Mouse (Mus musculus) heart, embryonic 11.5 days (tissue): ENCODE results near the gene Tomm40l. TPM values are rescaled to one million over a fixed set of nuclear protein-coding genes. Genes with fewer than 3 reads are reported as not detected.

Experiments used
- ATAC-seq: fragments of 200-750 bp; cut with Nextera tagmentation; replicated peaks from 2 replicates; pipeline ENCODE4 v1.8.0; 2017; ENCODE audit warnings: moderate library complexity; ENCODE audit not compliant: insufficient number of reproducible peaks, low FRiP score, low TSS enrichment
- H3K27ac ChIP-seq: fragments of 300-500 bp; sonication (generic); 2 replicates; pipeline ENCODE4 v1.5.1; 2014; ENCODE audit warnings: mild to moderate bottlenecking, low read depth, low read length
- H3K27me3 ChIP-seq: fragments of 300-500 bp; sonication (generic); 2 replicates; pipeline ENCODE4 v1.6.1; 2014; ENCODE audit warnings: mild to moderate bottlenecking, low read length, mixed read lengths; ENCODE audit not compliant: control insufficient read depth, insufficient read depth
- H3K36me3 ChIP-seq: fragments of 300-500 bp; sonication (generic); 2 replicates; pipeline ENCODE4 v1.6.1; 2014; ENCODE audit warnings: mild to moderate bottlenecking, low read length, moderate library complexity, mixed read lengths; ENCODE audit not compliant: control insufficient read depth, insufficient read depth
- H3K4me1 ChIP-seq: fragments of 300-500 bp; sonication (generic); 2 replicates; pipeline ENCODE4 v1.6.1; 2014; ENCODE audit warnings: low read length; ENCODE audit not compliant: control insufficient read depth, insufficient read depth
- H3K4me2 ChIP-seq: fragments of 300-500 bp; sonication (generic); 2 replicates; pipeline ENCODE4 v1.6.1; 2014; ENCODE audit warnings: mild to moderate bottlenecking, moderate library complexity
- H3K4me3 ChIP-seq: fragments of 300-500 bp; sonication (generic); 2 replicates; pipeline ENCODE4 v1.5.1; 2014; ENCODE audit warnings: low read depth, low read length
- H3K9ac ChIP-seq: fragments of 300-500 bp; sonication (generic); 2 replicates; pipeline ENCODE4 v1.6.1; 2014; ENCODE audit warnings: mild to moderate bottlenecking, low read depth, low read length, moderate library complexity
- H3K9me3 ChIP-seq: fragments of 300-500 bp; sonication (generic); replicated peaks from 2 replicates; pipeline ENCODE4 v1.6.1; 2016; ENCODE audit warnings: low read length; ENCODE audit not compliant: control insufficient read depth
- WGBS: fragments of 180-500 bp; shearing (Covaris S2); extraction: QIAGEN DNeasy Blood & Tissue Kit; methylation state at CpG from one replicate; pipeline ENCODE4 v1.1.7; 2014; ENCODE audit not compliant: insufficient replicate concordance; 5-methylcytosine and 5-hydroxymethylcytosine counted together
- polyA plus RNA-seq: library from polyadenylated mRNA; unstranded; fragments of >200 nt; fragmentation: Nextera tagmentation; extraction: Ambion mirVana; gene quantifications from 2 replicates; pipeline ENCODE4 v1.2.1, GENCODE M21; 2014

Gene Tomm40l
- polyA plus RNA-seq, 1 experiment from 2014 or later: 44.1 TPM

GRCm38 (mm10) chr1:171252415-171252814 is 30.1 kb upstream of the Tomm40l start:
- no peak overlapping the region for H3K27ac ChIP-seq

DNA sequence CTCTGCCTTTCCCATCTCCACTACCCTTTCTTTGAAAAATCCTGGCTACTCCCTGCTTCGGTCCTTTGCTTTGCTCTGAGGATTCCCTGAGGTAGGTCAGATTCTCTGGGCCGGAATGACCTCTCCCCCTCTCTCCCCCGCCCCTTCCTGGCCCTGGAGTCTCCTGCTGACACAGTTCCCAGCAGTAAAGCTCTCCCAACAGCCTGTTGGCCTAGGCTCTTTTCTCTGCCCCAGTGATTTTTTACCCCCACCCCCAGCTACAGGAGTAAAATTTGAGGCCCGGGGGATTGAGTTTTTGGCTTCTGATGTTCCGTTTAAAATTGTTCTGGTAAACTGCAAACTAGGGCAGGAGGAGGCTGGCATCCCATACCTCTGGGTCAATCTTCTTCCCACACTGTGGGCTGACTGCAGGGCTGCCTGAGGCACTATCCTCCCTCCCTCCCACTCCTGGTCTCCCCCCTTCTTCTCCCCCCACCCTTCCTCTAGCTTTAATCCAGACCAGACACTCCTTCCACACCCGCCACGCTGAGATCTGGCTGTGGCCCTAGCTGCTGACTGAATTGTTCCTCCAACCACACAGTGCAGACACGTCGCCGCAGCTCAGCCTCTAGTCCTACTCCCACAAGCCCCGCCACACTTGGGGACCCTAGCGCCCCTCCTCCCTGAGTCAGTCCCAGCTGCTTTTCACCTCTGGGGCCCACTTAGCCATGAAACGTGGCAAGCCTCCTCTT is 29.4 kb upstream of the Tomm40l start:
- Histone ChIP-seq H3K27ac (peak overlapping the region; percentile 15; the same call in 1 of the 2 replicates), H3K9me3 (no peaks in the 10 kb centered on the region), H3K4me1 (peaks cover 32% of the 10 kb centered on the region), H3K9ac (peak overlapping the region; percentile 50), H3K4me3 (peak overlapping the region; percentile 32; the same call in 1 of the 2 replicates), H3K36me3 (no peaks in the 10 kb centered on the region), H3K4me2 (peak overlapping the region; percentile 51), H3K27me3 (0 out of 2 replicates have a peak, but pooled peaks cover 3% of the 10 kb centered on the region)
- WGBS: 10% methylated on average over 13 of the region's 13 CpGs
- no peak for ATAC-seq

More at GRCm38 (mm10) chr1:171252415-171252814, 30.1 kb upstream of the Tomm40l start:
- Histone ChIP-seq H3K27me3 (0 out of 2 replicates have a peak, but pooled peaks cover 3% of the 10 kb centered on the region), H3K4me2 (peak overlapping the region; percentile 51), H3K9ac (peak overlapping the region; percentile 50), H3K4me1 (peaks cover 32% of the 10 kb centered on the region), H3K36me3 (no peaks in the 10 kb centered on the region), H3K4me3 (no peak overlapping the region), H3K9me3 (no peaks in the 10 kb centered on the region)
- ATAC-seq: no peak
- 50% methylated on average over 17 of the region's 17 CpGs for WGBS

GRCm38 (mm10) chr1:171250680-171251593 is 28.6 kb upstream of the Tomm40l start, which contains the start of gene Ndufs2:
Gene Ndufs2, minus strand, starts transcription at chr1:171251388.
- Histone ChIP-seq H3K4me3 (peak within 1 kb of the TSS; percentile 32), H3K27ac (peak within 1 kb of the TSS; percentile 15; the same call in 1 of the 2 replicates), H3K9ac (peak within 1 kb of the TSS; percentile 50), H3K27me3 (0 out of 2 replicates have a peak, but pooled peaks cover 3% of the 10 kb centered on the region), H3K4me1 (peaks cover 35% of the 10 kb centered on the region), H3K36me3 (no peaks in the 10 kb centered on the region), H3K9me3 (no peaks in the 10 kb centered on the region), H3K4me2 (peak within 1 kb of the TSS; percentile 51)
- ATAC-seq: no peak
- WGBS: 17% methylated on average over 26 of the region's 26 CpGs

GRCm38 (mm10) chr1:171249913-171250600 is 27.7 kb upstream of the Tomm40l start, which contains the start of gene Adamts4:
Gene Adamts4, plus strand, starts transcription at chr1:171250421.
- no peaks in the 10 kb centered on the region for H3K9me3 ChIP-seq
- 22% methylated on average over 5 of the region's 5 CpGs for WGBS
- peak within 1 kb of the TSS; percentile 34; the same call in 1 of the 2 replicates for H3K9ac ChIP-seq
- 0 out of 2 replicates have a peak, but pooled peaks cover 3% of the 10 kb centered on the region for H3K27me3 ChIP-seq
- H3K4me1 ChIP-seq: peaks cover 41% of the 10 kb centered on the region
- ATAC-seq: no peak
- H3K27ac ChIP-seq: peak within 1 kb of the TSS; percentile 92; the same call in 1 of the 2 replicates
- peak within 1 kb of the TSS; percentile 32 for H3K4me3 ChIP-seq
- H3K4me2 ChIP-seq: peak within 1 kb of the TSS; percentile 51
- H3K36me3 ChIP-seq: peaks cover under 1% of the 10 kb centered on the region; the same call in 1 of the 2 replicates

DNA sequence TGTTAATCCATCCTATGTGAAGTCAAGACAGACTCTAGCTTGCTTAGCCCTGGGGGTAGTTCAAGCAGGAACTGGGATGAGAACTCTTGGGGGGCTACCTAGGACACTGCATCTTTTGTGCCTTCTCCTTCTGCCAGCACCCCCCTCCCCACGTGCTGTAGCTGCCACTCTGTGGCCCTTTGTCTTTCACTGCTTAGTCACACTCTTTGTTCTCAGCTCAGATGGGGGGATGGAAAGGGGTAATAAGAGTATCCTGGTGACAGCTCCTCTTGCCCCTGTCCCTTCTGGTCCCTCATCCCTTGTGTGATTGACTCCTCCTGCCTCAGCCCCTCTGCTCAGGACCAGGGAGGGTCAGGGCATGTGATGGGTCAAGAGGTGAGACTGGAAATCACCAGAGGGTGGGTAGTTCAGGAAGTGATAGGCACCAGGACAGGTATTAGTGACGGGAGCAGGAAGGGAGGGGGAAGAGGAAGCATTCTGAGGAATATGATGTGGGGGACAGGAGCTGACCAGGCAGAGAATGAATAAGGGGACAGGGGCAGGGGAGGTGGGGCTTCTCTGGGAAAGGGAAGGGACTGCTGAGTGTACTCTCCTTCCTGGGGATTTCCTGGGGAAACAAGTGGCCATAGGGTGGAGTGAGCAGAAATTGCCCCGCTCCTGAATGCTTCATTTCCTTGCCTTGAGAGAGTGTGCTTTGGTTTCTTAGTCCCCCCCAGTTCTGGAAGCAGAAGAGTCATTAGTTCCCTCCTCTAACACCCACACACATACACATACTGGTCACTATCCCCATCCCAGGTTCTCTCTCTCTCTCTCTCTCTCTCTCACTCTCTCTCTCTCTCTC is 26.3 kb upstream of the Tomm40l start:
- H3K27me3 ChIP-seq: 0 out of 2 replicates have a peak, but pooled peaks cover 3% of the 10 kb centered on the region
- 27% methylated on average over 3 of the region's 3 CpGs for WGBS
- no peak for ATAC-seq
- H3K4me1 ChIP-seq: peaks cover 41% of the 10 kb centered on the region
- peak overlapping the region; percentile 81; the same call in 1 of the 2 replicates for H3K4me2 ChIP-seq
- H3K9me3 ChIP-seq: no peaks in the 10 kb centered on the region
- H3K27ac ChIP-seq: peak overlapping the region; percentile 92; the same call in 1 of the 2 replicates
- peaks cover 6% of the 10 kb centered on the region; the same call in 1 of the 2 replicates for H3K36me3 ChIP-seq
- no peak overlapping the region for H3K9ac ChIP-seq
- no peak overlapping the region for H3K4me3 ChIP-seq

- H3K9ac ChIP-seq: peak overlapping the region; percentile 98; the same call in 1 of the 2 replicates
- H3K27ac ChIP-seq: peak overlapping the region; percentile 92
- peaks cover 41% of the 10 kb centered on the region for H3K4me1 ChIP-seq
- peak overlapping the region; percentile 81 for H3K4me2 ChIP-seq
- 24% methylated on average over 4 of the region's 4 CpGs for WGBS
- H3K4me3 ChIP-seq: peak overlapping the region; percentile 84; the same call in 1 of the 2 replicates
- H3K27me3 ChIP-seq: 0 out of 2 replicates have a peak, but pooled peaks cover 3% of the 10 kb centered on the region
- H3K36me3 ChIP-seq: peaks cover 6% of the 10 kb centered on the region; the same call in 1 of the 2 replicates
- ATAC-seq: no peak
- H3K9me3 ChIP-seq: no peaks in the 10 kb centered on the region
Observed at GRCm38 (mm10) chr1:171247916-171248315, 25.6 kb upstream of the Tomm40l start.

GRCm38 (mm10) chr1:171247453-171247841 is 25.1 kb upstream of the Tomm40l start:
- WGBS: 7% methylated on average over 13 of the region's 13 CpGs
- Histone ChIP-seq H3K27ac (peak overlapping the region; percentile 92), H3K27me3 (0 out of 2 replicates have a peak, but pooled peaks cover 3% of the 10 kb centered on the region), H3K9ac (peak overlapping the region; percentile 98), H3K9me3 (no peaks in the 10 kb centered on the region), H3K4me2 (peak overlapping the region; percentile 81), H3K4me3 (peak overlapping the region; percentile 84), H3K4me1 (peaks cover 40% of the 10 kb centered on the region), H3K36me3 (peaks cover 6% of the 10 kb centered on the region; the same call in 1 of the 2 replicates)
- ATAC-seq: no peak
